Mouse (Mus musculus): Measurements from ENCODE around the gene Slc2a8. TPM values are rescaled to one million over a fixed set of nuclear protein-coding genes. Genes with fewer than 3 reads are reported as not detected.
A peak's percentile ranks its signal among the peaks of the same experiment; 100 is the strongest.
"Not testable (repeated sequence)": the region's sequence is repeated elsewhere in the genome, so short reads cannot be mapped to it uniquely, and the experiment has no call there.

The Slc2a8 gene
- polyA plus RNA-seq (2016; fragmentation: Nextera tagmentation; extraction: Ambion mirVana): 19.5 and 23.3 TPM in 2 replicates

GRCm38 (mm10) chr2:32981725-32982271 lies at the start of gene Slc2a8:
TSS of gene Slc2a8 (minus strand) at chr2:32982083.
- H3K27me3 ChIP-seq (ENCODE audit: low read depth, poor library complexity, severe bottlenecking): no peaks in the 10 kb centered on the region; the same call in 1 of the 2 replicates
- peak within 1 kb of the TSS; percentile 92 for H3K4me3 ChIP-seq
- peak; percentile 95 for DNase-seq (ENCODE audit: low spot score)
- H3K27ac ChIP-seq (replicated peaks): peak within 1 kb of the TSS; percentile 90
- H3K9me3 ChIP-seq (replicated peaks): no peaks in the 10 kb centered on the region
- H3K36me3 ChIP-seq: peaks cover 4% of the 10 kb centered on the region; the same call in 1 of the 2 replicates
- H3K4me1 ChIP-seq: peaks cover 29% of the 10 kb centered on the region
- WGBS: under 1% methylated on average over 50 of the region's 50 CpGs

- DNase-seq (ENCODE audit: low spot score): no peak
- no peak overlapping the region for H3K27ac ChIP-seq (replicated peaks)
- 84% methylated on average over 4 of the region's 4 CpGs for WGBS
- 0 out of 2 replicates have a peak, but pooled peaks cover 5% of the 10 kb centered on the region for H3K4me1 ChIP-seq
- H3K27me3 ChIP-seq (ENCODE audit: low read depth, poor library complexity, severe bottlenecking): no peaks in the 10 kb centered on the region
- no peaks in the 10 kb centered on the region for H3K9me3 ChIP-seq (replicated peaks)
- no peak overlapping the region for H3K4me3 ChIP-seq
- no peaks in the 10 kb centered on the region for H3K36me3 ChIP-seq
Measured at GRCm38 (mm10) chr2:33025040-33025439, 43.2 kb upstream of the Slc2a8 start.

GRCm38 (mm10) chr2:33024564-33024963 lies 42.7 kb upstream of the Slc2a8 start:
- Histone ChIP-seq H3K27ac (replicated peaks) (no peak overlapping the region), H3K36me3 (no peaks in the 10 kb centered on the region), H3K9me3 (replicated peaks) (no peaks in the 10 kb centered on the region), H3K4me1 (0 out of 2 replicates have a peak, but pooled peaks cover 5% of the 10 kb centered on the region), H3K4me3 (no peak overlapping the region), H3K27me3 (ENCODE audit: low read depth, poor library complexity, severe bottlenecking) (no peaks in the 10 kb centered on the region)
- no peak for DNase-seq (ENCODE audit: low spot score)
- 74% methylated on average over 10 of the region's 10 CpGs for WGBS

GRCm38 (mm10) chr2:33022846-33023245 lies 41.0 kb upstream of the Slc2a8 start:
- Histone ChIP-seq H3K4me3 (no peak overlapping the region), H3K36me3 (no peaks in the 10 kb centered on the region)
- no peak for DNase-seq (ENCODE audit: low spot score)

GRCm38 (mm10) chr2:33018026-33018425 lies 36.1 kb upstream of the Slc2a8 start:
- no peak overlapping the region for H3K27ac ChIP-seq (replicated peaks)
- WGBS: 14% methylated on average over 6 of the region's 6 CpGs
- no peak overlapping the region for H3K4me3 ChIP-seq
- no peaks in the 10 kb centered on the region for H3K27me3 ChIP-seq (ENCODE audit: low read depth, poor library complexity, severe bottlenecking)
- H3K4me1 ChIP-seq: 0 out of 2 replicates have a peak, but pooled peaks cover 6% of the 10 kb centered on the region
- peak; percentile 40 for DNase-seq (ENCODE audit: low spot score)
- no peaks in the 10 kb centered on the region for H3K36me3 ChIP-seq
- no peaks in the 10 kb centered on the region for H3K9me3 ChIP-seq (replicated peaks)

More at GRCm38 (mm10) chr2:33022846-33023245, 41.0 kb upstream of the Slc2a8 start:
- Histone ChIP-seq H3K4me1 (0 out of 2 replicates have a peak, but pooled peaks cover 5% of the 10 kb centered on the region), H3K27me3 (ENCODE audit: low read depth, poor library complexity, severe bottlenecking) (no peaks in the 10 kb centered on the region), H3K9me3 (replicated peaks) (no peaks in the 10 kb centered on the region), H3K27ac (replicated peaks) (no peak overlapping the region)
- 80% methylated on average over 6 of the region's 6 CpGs for WGBS

- H3K36me3 ChIP-seq: no peaks in the 10 kb centered on the region
- no peaks in the 10 kb centered on the region for H3K9me3 ChIP-seq (replicated peaks)
- 0 out of 2 replicates have a peak, but pooled peaks cover 6% of the 10 kb centered on the region for H3K4me1 ChIP-seq
- H3K27ac ChIP-seq (replicated peaks): no peak overlapping the region
- H3K27me3 ChIP-seq (ENCODE audit: low read depth, poor library complexity, severe bottlenecking): no peaks in the 10 kb centered on the region
- no peak for DNase-seq (ENCODE audit: low spot score)
- 79% methylated on average over 2 of the region's 2 CpGs for WGBS
- H3K4me3 ChIP-seq: no peak overlapping the region
Measured at GRCm38 (mm10) chr2:33017191-33017590, 35.3 kb upstream of the Slc2a8 start.

- peak; percentile 14 for DNase-seq (ENCODE audit: low spot score)
- Histone ChIP-seq H3K9me3 (replicated peaks) (no peaks in the 10 kb centered on the region), H3K27ac (replicated peaks) (no peak overlapping the region), H3K27me3 (ENCODE audit: low read depth, poor library complexity, severe bottlenecking) (no peaks in the 10 kb centered on the region), H3K4me1 (0 out of 2 replicates have a peak, but pooled peaks cover 6% of the 10 kb centered on the region), H3K36me3 (no peaks in the 10 kb centered on the region), H3K4me3 (no peak overlapping the region)
- 81% methylated on average over 5 of the region's 5 CpGs for WGBS
Measured at GRCm38 (mm10) chr2:33014877-33015276, 33.0 kb upstream of the Slc2a8 start.

- not testable (repeated sequence) for H3K36me3 ChIP-seq; H3K27me3 ChIP-seq (ENCODE audit: low read depth, poor library complexity, severe bottlenecking); H3K4me1 ChIP-seq; H3K4me3 ChIP-seq; H3K27ac ChIP-seq (replicated peaks); H3K9me3 ChIP-seq (replicated peaks); DNase-seq (ENCODE audit: low spot score)
- 90% methylated on average over 4 of the region's 4 CpGs for WGBS
Measured at GRCm38 (mm10) chr2:33009055-33009454, 27.2 kb upstream of the Slc2a8 start.

GRCm38 (mm10) chr2:33005041-33005440 lies 23.2 kb upstream of the Slc2a8 start:
- no peaks in the 10 kb centered on the region for H3K36me3 ChIP-seq
- no peak for DNase-seq (ENCODE audit: low spot score)
- H3K4me1 ChIP-seq: no peaks in the 10 kb centered on the region
- no peak overlapping the region for H3K4me3 ChIP-seq
- H3K27ac ChIP-seq (replicated peaks): no peak overlapping the region
- no peaks in the 10 kb centered on the region for H3K9me3 ChIP-seq (replicated peaks)
- 87% methylated on average over 5 of the region's 5 CpGs for WGBS
- H3K27me3 ChIP-seq (ENCODE audit: low read depth, poor library complexity, severe bottlenecking): no peaks in the 10 kb centered on the region

GRCm38 (mm10) chr2:33002144-33002543 lies 20.3 kb upstream of the Slc2a8 start:
- Histone ChIP-seq H3K4me1 (no peaks in the 10 kb centered on the region), H3K27me3 (ENCODE audit: low read depth, poor library complexity, severe bottlenecking) (no peaks in the 10 kb centered on the region), H3K9me3 (replicated peaks) (no peaks in the 10 kb centered on the region), H3K4me3 (no peak overlapping the region), H3K27ac (replicated peaks) (no peak overlapping the region), H3K36me3 (no peaks in the 10 kb centered on the region)
- 87% methylated on average over 7 of the region's 7 CpGs for WGBS
- no peak for DNase-seq (ENCODE audit: low spot score)

- Histone ChIP-seq H3K4me3 (no peak overlapping the region), H3K4me1 (0 out of 2 replicates have a peak, but pooled peaks cover 3% of the 10 kb centered on the region), H3K27ac (replicated peaks) (no peak overlapping the region), H3K9me3 (replicated peaks) (no peaks in the 10 kb centered on the region), H3K27me3 (ENCODE audit: low read depth, poor library complexity, severe bottlenecking) (no peaks in the 10 kb centered on the region), H3K36me3 (no peaks in the 10 kb centered on the region)
- WGBS: 92% methylated on average over 2 of the region's 2 CpGs
- no peak for DNase-seq (ENCODE audit: low spot score)
Measured at GRCm38 (mm10) chr2:32999752-33000151, 17.9 kb upstream of the Slc2a8 start.

- Histone ChIP-seq H3K27me3 (ENCODE audit: low read depth, poor library complexity, severe bottlenecking) (no peaks in the 10 kb centered on the region), H3K4me3 (no peak overlapping the region), H3K4me1 (0 out of 2 replicates have a peak, but pooled peaks cover 3% of the 10 kb centered on the region), H3K36me3 (no peaks in the 10 kb centered on the region), H3K9me3 (replicated peaks) (no peaks in the 10 kb centered on the region), H3K27ac (replicated peaks) (no peak overlapping the region)
- 85% methylated on average over 4 of the region's 4 CpGs for WGBS
- DNase-seq (ENCODE audit: low spot score): no peak
Measured at GRCm38 (mm10) chr2:32997792-32998191, 15.9 kb upstream of the Slc2a8 start.

- Histone ChIP-seq H3K9me3 (replicated peaks) (no peaks in the 10 kb centered on the region), H3K27me3 (ENCODE audit: low read depth, poor library complexity, severe bottlenecking) (no peaks in the 10 kb centered on the region), H3K4me3 (no peak overlapping the region), H3K27ac (replicated peaks) (no peak overlapping the region), H3K4me1 (0 out of 2 replicates have a peak, but pooled peaks cover 3% of the 10 kb centered on the region), H3K36me3 (no peaks in the 10 kb centered on the region)
- no peak for DNase-seq (ENCODE audit: low spot score)
- 71% methylated on average over 6 of the region's 6 CpGs for WGBS
Measured at GRCm38 (mm10) chr2:32997081-32997480, 15.2 kb upstream of the Slc2a8 start.

Data from midbrain, embryonic 10.5 days (tissue).